Mouse (Mus musculus): ENCODE measurements around the gene Olfr917.

Gene Olfr917

GRCm38 (mm10) chr9:38665742-38666141 is at the start of gene Olfr917:
Gene Olfr917 (minus strand): TSS chr9:38665842.
- no peak for TF ChIP-seq GATA4 (IDR thresholded peaks at IDR 0.05; ENCODE audit: insufficient replicate concordance, low read length)

- no peak for TF ChIP-seq GATA4 (IDR thresholded peaks at IDR 0.05; ENCODE audit: insufficient replicate concordance, low read length)
Measured at GRCm38 (mm10) chr9:38674501-38674900, 8.9 kb upstream of the Olfr917 start, which contains the start of gene Olfr918. Gene Olfr918 (minus strand): TSS chr9:38674601.

GRCm38 (mm10) chr9:38672887-38673286 is 7.2 kb upstream of the Olfr917 start:
- no peak for TF ChIP-seq GATA4 (IDR thresholded peaks at IDR 0.05; ENCODE audit: insufficient replicate concordance, low read length)

- no peak for TF ChIP-seq GATA4 (IDR thresholded peaks at IDR 0.05; ENCODE audit: insufficient replicate concordance, low read length)
Measured at GRCm38 (mm10) chr9:38659775-38660174, 5.9 kb downstream of the Olfr917 start, which contains the start of gene Olfr916. Gene Olfr916 (minus strand): TSS chr9:38659875.

GRCm38 (mm10) chr9:38632406-38632805 is 33.2 kb downstream of the Olfr917 start:
- no peak for TF ChIP-seq GATA4 (IDR thresholded peaks at IDR 0.05; ENCODE audit: insufficient replicate concordance, low read length)
